Mouse (Mus musculus) large intestine, adult 2 months (tissue): Measurements from ENCODE around the gene Gpx4. TPM values are rescaled to one million over a fixed set of nuclear protein-coding genes. Genes with fewer than 3 reads are reported as not detected.

Experiments used
- DNase-seq: peaks from one replicate; pipeline ENCODE4 v3.0.0-alpha.2; 2012; ENCODE audit warnings: low read depth, low spot score
- WGBS: fragments of 180-500 bp; shearing (Covaris S2); methylation state at CpG from one replicate; pipeline ENCODE4 v1.1.7; 2018; 5-methylcytosine and 5-hydroxymethylcytosine counted together
- polyA plus RNA-seq: library from polyadenylated mRNA; depleted of rRNA; stranded (reverse); fragments of >200 nt; gene quantifications from 2 replicates; pipeline ENCODE4 v1.2.3, GENCODE M21; 2012

Gpx4 gene
- polyA plus RNA-seq, 1 experiment = 282 TPM

DNA sequence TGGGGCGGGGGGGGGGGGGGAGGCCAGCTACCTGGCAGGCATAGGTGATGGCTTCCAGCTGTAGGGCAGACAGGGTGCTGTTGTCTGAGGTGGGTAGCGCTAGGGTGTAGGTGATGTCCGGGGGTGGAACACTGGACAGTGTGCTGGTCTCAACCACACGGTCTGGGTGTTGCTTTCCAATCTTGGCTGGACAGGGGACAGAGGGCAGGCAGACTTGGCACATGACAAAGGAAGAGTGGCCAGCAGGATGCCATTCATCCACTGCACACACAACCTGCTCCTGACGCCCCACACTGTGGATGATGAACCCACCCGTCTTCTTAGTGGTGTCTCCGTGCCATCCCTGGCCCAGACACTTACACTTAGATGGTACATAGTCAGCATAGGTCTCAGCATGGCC is 22.3 kb downstream of the Gpx4 start:
- 87% methylated on average over 7 of the region's 7 CpGs for WGBS
- DNase-seq = no peak

DNA sequence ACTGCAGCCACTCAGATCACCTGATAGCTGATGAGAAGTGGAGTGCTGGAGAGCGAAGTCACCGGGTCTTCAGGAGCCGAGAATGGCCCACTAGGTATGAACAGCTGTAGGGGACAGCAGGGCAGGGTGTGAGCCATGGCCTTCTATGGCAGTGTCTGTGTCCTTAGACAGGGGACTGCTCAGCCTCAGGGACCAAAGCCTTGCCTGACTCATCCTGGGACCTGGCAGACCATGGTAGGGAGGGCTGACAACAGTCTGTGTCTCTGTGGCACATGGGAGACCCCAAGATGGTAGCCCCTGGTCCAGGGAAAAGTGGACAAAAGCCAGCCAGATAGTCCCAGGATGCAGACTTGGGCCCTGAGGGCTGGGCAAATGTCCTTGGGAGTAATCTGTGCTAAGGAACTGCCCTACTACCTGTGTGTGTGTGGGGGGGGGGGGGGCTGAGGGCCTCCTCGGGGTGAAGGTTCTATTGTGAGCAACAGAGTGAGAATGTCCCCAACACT is 23.0 kb downstream of the Gpx4 start:
- 84% methylated on average over 4 of the region's 4 CpGs for WGBS

DNA sequence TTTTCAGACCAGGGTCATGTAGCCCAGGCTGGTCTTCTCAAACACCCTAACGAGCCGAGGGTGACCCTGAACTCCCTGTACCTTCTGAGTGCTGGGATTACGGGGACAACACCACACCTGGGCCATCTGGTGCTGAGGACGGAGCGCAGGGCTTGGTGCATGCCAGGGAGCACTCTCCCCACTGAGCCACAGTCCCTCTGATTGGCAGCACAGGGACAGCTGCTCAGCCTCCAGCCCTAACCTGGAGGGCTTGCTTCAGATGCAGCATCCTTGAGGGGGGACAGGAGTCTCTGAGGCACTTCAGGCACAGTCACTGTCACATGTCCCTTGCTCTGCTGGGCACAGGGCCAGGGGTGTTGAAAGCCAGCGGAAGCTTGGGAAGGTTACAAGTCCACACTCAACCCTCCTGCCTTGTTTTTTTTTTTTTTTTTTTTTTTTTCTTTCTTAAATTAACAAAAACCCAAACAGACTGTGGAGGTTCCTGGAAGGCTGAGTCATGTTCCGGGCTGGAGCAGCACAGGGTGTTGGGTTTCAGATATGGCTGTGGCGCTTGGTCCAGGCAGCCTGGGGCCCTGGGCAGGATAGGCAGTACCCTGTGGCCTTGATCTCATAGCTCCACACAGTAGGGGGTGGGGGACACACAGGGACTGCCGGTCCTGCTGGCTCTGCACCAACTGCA is 24.0 kb downstream of the Gpx4 start:
- WGBS = 34% methylated on average over 9 of the region's 9 CpGs

More for the DNA sequence above, 23.0 kb downstream of the Gpx4 start:
- DNase-seq = no peak

DNA sequence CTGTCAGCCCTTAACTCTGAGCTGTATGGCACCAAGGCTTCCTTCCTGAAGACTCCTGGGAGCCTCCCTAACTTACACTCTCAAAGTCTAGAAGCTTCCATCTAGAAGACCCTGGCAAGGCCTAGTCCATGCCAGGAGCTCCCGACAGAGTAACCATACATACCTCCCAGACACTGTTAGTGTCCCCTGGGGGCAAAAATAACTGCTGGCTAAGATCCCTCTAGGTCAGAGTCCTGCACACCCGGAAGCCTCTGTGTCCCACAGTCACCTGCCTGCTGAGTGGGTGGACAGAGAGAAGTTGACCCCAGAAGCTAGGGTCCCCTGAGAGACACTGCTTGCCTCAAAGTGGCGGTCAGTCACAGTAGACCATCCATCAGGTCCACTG is 24.5 kb downstream of the Gpx4 start:
- no peak for DNase-seq
- 31% methylated on average over 3 of the region's 3 CpGs for WGBS

More for the DNA sequence above, 24.0 kb downstream of the Gpx4 start:
- no peak for DNase-seq

DNA sequence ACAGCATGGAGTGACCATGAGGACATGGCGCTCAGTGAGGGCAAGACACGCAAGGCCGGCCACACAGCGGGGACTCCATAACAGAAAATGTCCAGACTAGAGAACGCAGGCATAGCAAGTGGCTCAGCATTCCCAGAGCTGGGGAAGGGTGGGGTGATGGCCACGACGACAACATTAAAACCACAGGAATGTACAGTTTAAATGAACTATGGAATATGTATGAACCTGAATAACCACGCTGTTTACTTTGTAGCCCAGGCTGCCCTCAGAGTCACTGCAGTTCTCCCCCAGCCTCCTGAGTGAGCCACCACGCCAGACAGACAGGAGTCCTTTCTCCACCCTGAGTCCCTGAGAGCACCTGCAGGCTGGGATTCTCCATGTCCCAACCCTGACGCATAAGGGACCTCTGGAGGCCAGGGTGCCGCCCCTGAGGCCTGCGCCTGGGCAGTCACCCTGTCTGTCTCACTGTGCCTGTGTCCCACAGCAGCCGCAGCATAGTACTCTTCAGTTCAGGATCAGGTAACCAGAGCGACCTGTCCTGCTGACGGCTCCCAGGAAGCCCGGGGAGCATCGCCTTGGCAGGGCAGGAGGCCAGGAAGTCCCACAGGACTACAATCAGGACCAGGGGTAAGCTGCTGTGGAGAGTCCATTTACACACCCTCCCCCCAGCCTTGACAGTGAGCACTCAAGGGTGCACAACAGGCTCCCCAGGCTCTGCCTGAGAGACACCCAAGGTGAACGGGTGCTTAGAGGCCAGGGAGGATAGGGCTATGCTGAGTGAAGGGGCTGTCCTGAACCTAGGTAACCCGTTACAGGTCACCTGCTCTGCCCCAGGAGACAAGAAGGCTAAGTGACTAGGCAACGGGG is 25.9 kb downstream of the Gpx4 start:
- DNase-seq = no peak

DNA sequence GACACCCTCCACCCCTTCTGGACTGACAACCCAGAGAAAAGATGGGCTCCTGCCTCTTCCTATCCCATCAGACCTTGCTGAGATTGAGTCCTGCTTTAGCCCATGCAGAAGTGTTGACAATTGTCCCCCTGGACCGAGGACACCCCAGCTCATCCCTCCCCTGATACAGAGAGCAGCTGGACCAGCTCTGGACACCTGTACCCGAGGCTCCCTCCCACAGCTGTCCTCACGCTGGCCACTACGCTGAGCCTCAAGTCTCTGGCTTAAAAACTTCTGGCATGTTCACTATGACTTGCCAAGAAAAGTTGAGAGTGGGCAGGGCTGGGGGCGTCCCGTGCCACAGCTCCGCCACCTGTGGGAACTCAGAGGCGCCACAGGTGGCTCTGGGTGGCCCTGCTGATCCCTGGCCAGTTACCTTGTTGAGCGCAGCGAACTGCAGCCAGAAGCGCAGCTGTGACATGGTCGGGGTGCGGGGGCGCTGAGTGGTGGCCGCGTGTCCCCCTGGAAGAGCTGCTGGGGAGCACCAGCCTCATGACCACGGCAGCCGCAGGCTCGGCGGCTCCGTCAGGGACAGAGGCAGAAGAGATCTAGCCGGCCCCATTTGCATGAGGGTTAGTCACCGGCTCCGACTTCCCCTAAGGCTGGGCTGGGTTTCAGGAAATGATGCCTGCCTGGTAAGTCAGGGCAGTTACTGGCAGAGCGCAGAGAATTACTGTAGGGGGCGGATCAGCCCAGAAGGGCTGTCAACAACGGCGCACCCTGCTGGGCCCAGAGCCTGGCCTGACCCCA is 28.0 kb downstream of the Gpx4 start:
- DNase-seq = peak; percentile 72
- 5% methylated on average over 28 of the region's 28 CpGs for WGBS

More for the DNA sequence above, 25.9 kb downstream of the Gpx4 start:
- WGBS = 88% methylated on average over 20 of the region's 20 CpGs

DNA sequence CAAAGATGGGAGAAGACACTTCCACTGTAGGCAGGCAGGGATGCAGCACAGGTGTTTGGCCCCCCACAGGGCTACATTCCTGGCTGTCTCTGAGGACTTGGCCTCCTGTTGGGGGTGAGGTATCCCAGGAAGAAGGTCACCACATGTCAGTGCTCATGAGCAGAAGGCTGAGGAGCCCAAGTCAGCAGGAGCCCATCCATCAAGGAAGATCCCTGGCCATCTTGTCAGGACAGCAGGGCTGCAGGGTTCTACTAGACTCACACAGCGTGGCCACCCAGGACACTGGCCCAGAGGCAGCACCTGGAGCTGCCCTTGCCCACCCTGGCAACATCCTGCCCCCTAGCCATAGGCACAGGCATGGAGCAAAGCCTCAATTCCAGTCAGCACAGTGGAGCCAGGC is 29.0 kb downstream of the Gpx4 start:
- DNase-seq = no peak
- 83% methylated on average over 1 of the region's 1 CpGs for WGBS

DNA sequence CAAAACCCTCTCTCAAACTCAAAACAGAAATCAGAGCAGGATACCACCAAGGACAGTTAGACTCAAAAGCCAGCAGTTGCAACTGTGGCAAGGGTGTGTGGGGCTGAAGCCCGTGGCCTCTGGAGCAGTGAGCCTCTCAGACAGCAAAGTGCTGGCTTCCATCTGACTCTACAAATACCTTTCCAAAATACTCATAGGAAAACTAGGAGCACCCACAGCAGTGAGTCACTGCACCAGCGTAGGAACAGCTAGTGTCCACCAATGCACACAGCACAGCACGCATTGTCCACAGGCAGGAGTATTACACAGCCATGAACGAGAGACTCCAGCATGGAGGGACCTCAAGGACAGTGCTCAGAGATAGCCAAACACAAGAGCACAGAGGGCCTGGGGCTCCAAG is 29.4 kb downstream of the Gpx4 start:
- WGBS = 90% methylated on average over 4 of the region's 4 CpGs

DNA sequence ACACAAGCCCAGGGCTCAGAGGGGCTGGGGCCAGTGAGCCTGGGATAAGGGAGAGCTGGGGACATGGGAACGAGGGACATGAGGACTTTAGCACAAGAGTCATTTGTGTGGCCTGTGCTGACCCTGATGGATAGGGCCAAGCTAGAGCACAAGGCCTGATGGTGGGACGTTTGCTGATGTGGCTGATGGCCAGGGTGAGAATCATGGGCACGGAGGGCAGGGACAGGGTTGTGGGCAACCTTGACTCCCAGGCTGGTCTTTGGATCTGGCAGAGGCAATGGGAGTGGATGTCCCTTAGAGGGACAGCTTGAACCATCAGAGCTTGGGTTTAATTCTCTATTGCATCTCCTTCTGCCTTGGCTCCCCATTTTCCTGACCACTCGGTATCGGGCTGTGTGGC is 30.3 kb downstream of the Gpx4 start:
- WGBS = 85% methylated on average over 5 of the region's 5 CpGs
- no peak for DNase-seq

More for the DNA sequence above, 29.4 kb downstream of the Gpx4 start:
- no peak for DNase-seq

DNA sequence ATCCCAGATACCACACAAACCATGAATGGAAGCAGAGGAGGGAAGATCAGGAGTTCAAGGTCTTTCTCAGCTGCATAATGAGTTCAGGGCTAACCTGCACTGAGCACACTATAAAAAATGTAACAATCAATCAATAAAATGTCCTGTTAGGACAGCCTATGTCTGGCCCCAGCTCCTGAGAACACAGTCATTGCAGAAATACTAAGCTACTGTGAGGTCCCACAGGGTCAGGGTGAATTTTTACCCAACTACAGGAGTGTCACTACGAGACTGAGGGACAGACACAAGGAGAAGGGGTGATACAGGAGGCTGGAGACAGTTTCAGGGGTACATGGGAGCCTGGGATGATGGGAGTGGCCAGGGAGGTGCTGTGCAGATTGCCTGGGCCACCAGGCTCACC is 31.4 kb downstream of the Gpx4 start:
- no peak for DNase-seq
- WGBS = 97% methylated on average over 1 of the region's 1 CpGs

DNA sequence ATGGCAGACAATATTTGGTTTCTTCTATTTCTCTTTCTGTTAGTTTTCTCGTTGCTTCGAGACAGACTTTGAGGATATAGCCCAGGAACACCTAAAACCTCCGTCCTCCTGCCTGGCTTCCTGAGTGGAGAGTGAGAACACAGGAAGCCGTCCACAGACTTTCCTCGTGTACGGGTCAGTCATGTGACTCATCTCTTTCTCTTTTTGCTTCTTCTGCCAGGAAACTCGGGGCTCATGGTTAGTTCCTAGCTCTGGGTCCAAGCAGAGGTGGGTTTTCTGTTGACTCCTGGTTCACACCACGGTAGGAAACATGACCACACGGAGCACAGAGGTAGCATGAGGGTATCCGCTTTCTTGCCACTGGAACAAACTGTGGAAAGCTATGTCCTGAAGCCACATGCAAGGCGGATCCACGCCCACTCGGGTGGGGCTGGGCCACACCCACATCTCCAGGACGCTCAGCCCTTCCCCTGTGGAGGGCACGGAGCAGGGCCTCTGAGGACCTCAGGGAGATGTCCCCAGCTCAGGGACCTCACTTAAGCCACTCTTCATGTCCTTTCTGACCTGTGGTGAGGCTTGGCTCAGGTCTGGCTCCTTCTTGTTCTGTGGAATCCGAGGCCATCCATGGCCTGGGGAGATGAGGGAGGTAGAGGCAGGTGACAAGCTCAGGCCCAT is 33.6 kb downstream of the Gpx4 start:
- WGBS = 55% methylated on average over 16 of the region's 16 CpGs
- no peak for DNase-seq

DNA sequence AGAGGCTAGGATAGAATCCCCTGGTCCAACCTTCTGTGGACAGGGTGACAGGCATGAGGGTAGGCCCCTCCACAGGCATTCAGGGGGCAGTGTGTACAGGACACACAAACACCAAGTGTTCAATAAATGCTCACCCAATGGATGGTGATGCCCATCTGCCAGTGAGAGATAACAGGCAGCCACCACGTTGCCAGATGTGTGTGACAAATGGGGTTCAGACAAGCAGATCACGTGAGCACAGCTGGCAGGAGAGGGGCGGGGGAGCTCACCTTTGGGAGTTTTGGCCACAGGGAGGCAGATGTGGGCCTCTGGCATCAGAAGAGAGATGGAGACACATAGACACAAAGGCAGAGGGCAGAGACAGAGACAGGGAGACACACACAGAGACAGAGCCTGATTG is 34.1 kb downstream of the Gpx4 start:
- DNase-seq = no peak
- 78% methylated on average over 3 of the region's 3 CpGs for WGBS

DNA sequence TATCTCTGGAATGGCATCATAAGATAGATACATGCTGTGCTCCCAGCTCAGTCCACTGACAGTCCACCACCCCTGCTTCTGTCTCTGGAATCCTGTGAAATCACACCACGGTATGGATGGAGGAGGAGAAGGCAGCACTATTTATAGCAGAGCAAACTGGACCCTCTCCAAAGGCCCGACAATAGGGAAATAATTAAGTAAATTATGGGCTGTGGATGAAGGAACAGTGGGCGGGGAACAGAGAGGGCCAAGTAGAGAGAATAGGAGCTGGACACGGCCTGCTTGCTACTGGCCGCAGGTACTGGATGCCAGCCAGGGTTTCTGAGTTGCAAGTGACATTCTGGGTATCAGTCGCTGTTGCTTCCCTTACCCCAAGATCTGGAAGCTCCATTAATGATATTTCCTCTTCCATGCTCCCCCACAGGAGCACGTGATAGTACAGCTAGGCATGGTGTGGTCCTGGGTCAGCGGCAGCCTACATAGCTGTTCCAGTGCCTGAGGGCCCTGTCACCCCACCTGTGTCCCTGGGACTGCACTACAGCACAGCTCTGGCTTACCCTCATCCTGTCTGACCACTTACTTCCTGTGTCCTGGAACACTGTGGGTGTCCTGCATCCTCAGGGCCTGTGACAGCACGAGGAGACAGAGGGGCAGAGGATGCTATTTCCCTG is 38.0 kb downstream of the Gpx4 start:
- 50% methylated on average over 9 of the region's 9 CpGs for WGBS

DNA sequence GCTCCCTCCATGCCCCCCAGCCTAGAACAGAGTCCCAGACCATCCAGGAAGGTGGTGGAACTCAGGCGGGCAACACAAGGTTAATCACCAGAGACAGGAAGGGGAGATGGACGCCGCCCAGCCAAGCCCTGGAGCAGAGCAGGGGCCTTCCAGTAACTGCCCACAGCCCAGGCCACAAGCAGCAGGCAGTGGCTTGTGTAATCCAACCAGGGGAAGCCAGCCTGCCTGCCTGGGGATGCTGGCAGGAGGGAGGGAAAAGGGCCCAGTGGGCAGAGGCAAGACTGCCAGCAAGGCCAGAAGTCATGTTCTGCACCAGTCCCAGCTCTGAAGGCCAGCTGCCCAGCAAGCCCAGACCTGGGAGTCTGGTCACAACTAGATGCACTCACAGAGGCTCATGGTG is 39.9 kb downstream of the Gpx4 start:
- WGBS = 81% methylated on average over 3 of the region's 3 CpGs
- DNase-seq = no peak

More for the DNA sequence above, 38.0 kb downstream of the Gpx4 start:
- no peak for DNase-seq

DNA sequence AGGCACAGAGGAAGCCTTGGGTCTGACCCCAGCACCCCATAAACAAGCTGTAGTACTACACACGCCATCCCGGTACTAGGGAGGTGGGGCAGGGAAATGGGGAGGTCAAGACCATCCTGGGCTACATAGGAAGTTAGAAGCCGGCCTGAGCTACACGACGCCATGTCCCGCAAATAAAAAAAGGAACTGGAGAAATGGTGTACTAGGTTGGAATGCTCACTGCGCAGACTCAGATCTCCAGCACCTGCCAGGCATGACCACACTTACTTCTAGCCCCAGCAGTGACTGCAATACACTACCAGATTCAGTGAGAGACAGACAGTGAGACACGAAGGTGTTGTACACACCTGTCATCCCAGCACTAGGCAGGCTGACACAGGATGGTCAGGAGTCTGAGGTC is 40.5 kb downstream of the Gpx4 start:
- no peak for DNase-seq
- whole genome bisulfite sequencing = 85% methylated on average over 8 of the region's 8 CpGs

DNA sequence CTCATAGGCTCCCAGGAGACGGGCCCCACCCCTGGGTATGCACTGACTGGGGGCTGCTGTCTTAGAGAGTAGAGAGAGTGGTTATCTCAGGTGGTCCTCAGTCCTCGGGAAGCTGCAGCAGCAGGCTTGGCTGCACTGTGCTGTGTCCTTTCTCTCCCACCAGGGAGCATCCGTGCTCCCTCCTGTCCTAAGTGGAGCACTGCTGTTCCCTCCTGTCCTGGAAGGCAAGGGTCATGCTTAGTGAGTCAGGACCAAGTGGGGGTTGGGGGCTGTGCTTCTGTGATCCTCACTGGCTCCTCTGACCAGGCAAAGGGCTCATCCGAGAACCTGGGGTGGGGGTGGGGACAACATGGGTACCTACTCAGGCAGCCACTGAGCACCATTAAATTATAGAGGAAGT is 42.2 kb downstream of the Gpx4 start:
- no peak for DNase-seq
- 77% methylated on average over 4 of the region's 4 CpGs for WGBS

DNA sequence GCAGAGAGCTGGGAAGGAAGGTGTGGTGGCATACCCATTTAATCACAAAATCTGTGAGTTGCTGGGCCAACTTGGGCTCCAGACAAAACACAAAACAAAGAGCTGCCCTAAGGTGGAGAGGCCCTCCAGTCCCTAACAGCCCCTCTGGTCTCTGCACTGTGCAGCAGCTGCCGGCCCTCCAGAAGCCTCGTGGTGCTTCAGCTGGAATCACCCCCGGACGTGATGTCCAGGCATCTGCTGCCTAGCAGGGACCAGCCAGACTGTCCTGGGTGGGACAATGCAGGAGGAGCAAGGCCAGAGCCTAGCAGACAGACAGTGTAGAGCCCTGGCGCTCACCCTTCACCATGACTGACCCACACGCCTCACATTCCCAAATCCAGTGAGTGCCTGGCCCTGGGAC is 44.6 kb downstream of the Gpx4 start:
- WGBS = 75% methylated on average over 6 of the region's 6 CpGs
- no peak for DNase-seq

DNA sequence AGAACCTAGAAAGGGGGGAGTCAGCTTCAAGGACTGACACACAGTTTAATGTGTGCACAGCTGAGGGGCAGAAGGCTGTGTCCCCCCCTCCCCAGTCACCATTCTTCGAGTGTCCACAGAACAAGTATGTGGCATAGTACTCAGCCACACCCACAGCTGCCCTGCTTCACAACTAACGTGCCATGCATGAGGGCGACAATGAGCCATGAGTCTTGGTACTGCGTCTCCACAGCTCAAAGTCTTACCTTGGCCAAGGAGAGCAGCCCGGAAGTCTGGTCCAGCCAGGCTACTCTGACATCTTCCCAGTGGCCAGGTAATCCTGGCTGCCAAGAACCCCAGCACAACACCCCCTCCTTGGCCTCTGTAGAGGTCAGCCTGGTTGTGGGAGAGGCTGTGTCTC is 45.7 kb downstream of the Gpx4 start:
- DNase-seq = no peak
- WGBS = 50% methylated on average over 5 of the region's 5 CpGs

DNA sequence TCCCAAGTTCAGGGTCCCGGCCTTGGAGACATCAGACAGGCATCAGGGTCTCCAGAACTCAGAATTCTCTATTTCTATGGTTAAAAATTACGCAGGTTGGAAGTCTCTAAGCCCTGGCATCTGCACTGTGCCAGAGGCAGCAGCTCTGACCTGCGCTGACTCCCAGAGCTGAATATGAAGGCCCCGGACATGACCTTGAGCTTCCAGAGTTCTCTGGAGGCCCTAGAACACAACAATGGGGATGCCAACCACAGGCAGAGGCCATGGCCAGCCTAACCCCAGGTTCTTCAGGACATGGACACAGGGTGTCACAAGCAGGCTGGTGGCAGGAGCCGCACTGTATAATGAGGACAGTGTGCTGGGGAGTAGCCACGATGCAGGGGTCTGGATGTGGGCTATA is 47.1 kb downstream of the Gpx4 start:
- WGBS = 89% methylated on average over 6 of the region's 6 CpGs
- DNase-seq = no peak
